Mouse (Mus musculus): ENCODE measurements around the gene Mxra8. TPM values are rescaled to one million over a fixed set of nuclear protein-coding genes. Genes with fewer than 3 reads are reported as not detected.

Gene Mxra8
- polyA plus RNA-seq, 1 experiment from 2014 or later: 29.3 TPM

Small RNAs within 50 kb of the gene (microRNA-seq; reads per million reads assigned to microRNA genes)
- gene Gm27743: not detected

Other genes starting within 250 kb of the Mxra8 start
- gene Slc35e2, start 238.3 kb upstream of the Mxra8 start, polyA plus RNA-seq (2015; fragmentation: Nextera tagmentation; extraction: Ambion mirVana): 14.6 and 15.9 TPM in 2 replicates
- gene Cdk11b, start 214.8 kb upstream of the Mxra8 start, polyA plus RNA-seq (2015; fragmentation: Nextera tagmentation; extraction: Ambion mirVana): 54.7 and 61.6 TPM in 2 replicates
- not detected in 2 replicates for gene Gm10563, start 194.3 kb upstream of the Mxra8 start, polyA plus RNA-seq (2015; fragmentation: Nextera tagmentation; extraction: Ambion mirVana)
- 3.9 and 5.4 TPM in 2 replicates for gene Mmp23, start 186.3 kb upstream of the Mxra8 start, polyA plus RNA-seq (2015; fragmentation: Nextera tagmentation; extraction: Ambion mirVana)
- 37.4 and 38.9 TPM in 2 replicates for gene Mib2, start 170.5 kb upstream of the Mxra8 start, polyA plus RNA-seq (2015; fragmentation: Nextera tagmentation; extraction: Ambion mirVana)
- 10.5 and 16.5 TPM in 2 replicates for gene Fndc10, start 145.3 kb upstream of the Mxra8 start, polyA plus RNA-seq (2015; fragmentation: Nextera tagmentation; extraction: Ambion mirVana)
- gene Ssu72, start 134.9 kb upstream of the Mxra8 start, polyA plus RNA-seq (2015; fragmentation: Nextera tagmentation; extraction: Ambion mirVana): 178 and 184 TPM in 2 replicates
- 10.4 and 12.0 TPM in 2 replicates for gene Tmem240, start 104.9 kb upstream of the Mxra8 start, polyA plus RNA-seq (2015; fragmentation: Nextera tagmentation; extraction: Ambion mirVana)
- 75.1 and 76.4 TPM in 2 replicates for gene Atad3a, start 78.6 kb upstream of the Mxra8 start, polyA plus RNA-seq (2015; fragmentation: Nextera tagmentation; extraction: Ambion mirVana)
- gene Vwa1, start 65.0 kb upstream of the Mxra8 start, polyA plus RNA-seq (2015; fragmentation: Nextera tagmentation; extraction: Ambion mirVana): 23.0 and 23.4 TPM in 2 replicates
- 0.49 and 1.1 TPM in 2 replicates for gene Tmem88b, start 53.8 kb upstream of the Mxra8 start, polyA plus RNA-seq (2015; fragmentation: Nextera tagmentation; extraction: Ambion mirVana)
- gene Ankrd65, start 49.2 kb upstream of the Mxra8 start, polyA plus RNA-seq (2015; fragmentation: Nextera tagmentation; extraction: Ambion mirVana): not detected in 2 replicates
- gene Mrpl20, start 36.8 kb upstream of the Mxra8 start, polyA plus RNA-seq (2015; fragmentation: Nextera tagmentation; extraction: Ambion mirVana): 249 and 265 TPM in 2 replicates
- 155 and 185 TPM in 2 replicates for gene Ccnl2, start 27.2 kb upstream of the Mxra8 start, polyA plus RNA-seq (2015; fragmentation: Nextera tagmentation; extraction: Ambion mirVana)
- gene Aurkaip1, start 8.4 kb upstream of the Mxra8 start, polyA plus RNA-seq (2015; fragmentation: Nextera tagmentation; extraction: Ambion mirVana): 139 and 145 TPM in 2 replicates
- 8.6 and 14.6 TPM in 2 replicates for gene Dvl1, start 7.7 kb downstream of the Mxra8 start, polyA plus RNA-seq (2015; fragmentation: Nextera tagmentation; extraction: Ambion mirVana)
- 0.45 and 0.72 TPM in 2 replicates for gene Tas1r3, start 23.7 kb downstream of the Mxra8 start, polyA plus RNA-seq (2015; fragmentation: Nextera tagmentation; extraction: Ambion mirVana)
- 21.1 and 25.2 TPM in 2 replicates for gene Cptp, start 29.8 kb downstream of the Mxra8 start, polyA plus RNA-seq (2015; fragmentation: Nextera tagmentation; extraction: Ambion mirVana)
- 63.7 and 69.8 TPM in 2 replicates for gene Ints11, start 29.9 kb downstream of the Mxra8 start, polyA plus RNA-seq (2015; fragmentation: Nextera tagmentation; extraction: Ambion mirVana)
- 51.5 and 55.4 TPM in 2 replicates for gene Pusl1, start 52.1 kb downstream of the Mxra8 start, polyA plus RNA-seq (2015; fragmentation: Nextera tagmentation; extraction: Ambion mirVana)
- 68.4 and 72.3 TPM in 2 replicates for gene Acap3, start 52.1 kb downstream of the Mxra8 start, polyA plus RNA-seq (2015; fragmentation: Nextera tagmentation; extraction: Ambion mirVana)
- 121 and 126 TPM in 2 replicates for gene Ube2j2, start 104.2 kb downstream of the Mxra8 start, polyA plus RNA-seq (2015; fragmentation: Nextera tagmentation; extraction: Ambion mirVana)
- gene C1qtnf12, start 122.6 kb downstream of the Mxra8 start, polyA plus RNA-seq (2015; fragmentation: Nextera tagmentation; extraction: Ambion mirVana): 10.6 and 19.0 TPM in 2 replicates
- 25.1 and 25.5 TPM in 2 replicates for gene B3galt6, start 153.0 kb downstream of the Mxra8 start, polyA plus RNA-seq (2015; fragmentation: Nextera tagmentation; extraction: Ambion mirVana)
- 132 and 139 TPM in 2 replicates for gene Sdf4, start 153.2 kb downstream of the Mxra8 start, polyA plus RNA-seq (2015; fragmentation: Nextera tagmentation; extraction: Ambion mirVana)
- 0.77 and 1.2 TPM in 2 replicates for gene Tnfrsf4, start 174.2 kb downstream of the Mxra8 start, polyA plus RNA-seq (2015; fragmentation: Nextera tagmentation; extraction: Ambion mirVana)
- 1.6 and 2.7 TPM in 2 replicates for gene Tnfrsf18, start 186.5 kb downstream of the Mxra8 start, polyA plus RNA-seq (2015; fragmentation: Nextera tagmentation; extraction: Ambion mirVana)
- not detected in 2 replicates for gene Ttll10, start 219.7 kb downstream of the Mxra8 start, polyA plus RNA-seq (2015; fragmentation: Nextera tagmentation; extraction: Ambion mirVana)

Measured in neural tube, embryonic 13.5 days (tissue).